Mouse (Mus musculus) erythroblast, embryonic 14.5 days (primary cell): Measurements from ENCODE around the gene Ins2.

Source experiments
- GATA1 ChIP-seq: IDR thresholded peaks from 2 replicates; pipeline ENCODE4 v1.6.1; 2012; ENCODE audit warnings: low read length, inconsistent platforms, mixed read lengths
- TAL1 ChIP-seq: IDR thresholded peaks from 3 replicates; pipeline ENCODE4 v1.6.1; 2012; ENCODE audit warnings: low read length, inconsistent platforms, mixed read lengths

- TF ChIP-seq TAL1: no peak
- no peak for TF ChIP-seq GATA1
Measured at GRCm38 (mm10) chr7:142669751-142670625, 73.2 kb downstream of the Ins2 start, which contains the start of gene Gm49394.
